Mouse (Mus musculus) MEL (cell line): ENCODE data around the gene Mpz. TPM values are rescaled to one million over a fixed set of nuclear protein-coding genes. Genes with fewer than 3 reads are reported as not detected.
"Not testable (repeated sequence)": the region's sequence is repeated elsewhere in the genome, so short reads cannot be mapped to it uniquely, and the experiment has no call there.

Experiments
- DNase-seq: peaks from one replicate; pipeline ENCODE4 v3.0.0; 2011; ENCODE audit warnings: low read depth, low spot score
- H3K27ac ChIP-seq: 2 replicates; pipeline ENCODE4 v1.5.1; 2012; ENCODE audit warnings: low read depth, mild to moderate bottlenecking, control low read depth, low read length, moderate library complexity; ENCODE audit not compliant: control insufficient read depth
- H3K27me3 ChIP-seq, 2 experiments: fragments of 150-350 bp in 1 of 2; sonication (generic) in 1 of 2; 2 replicates each; pipeline ENCODE4 v1.6.1; 2012; ENCODE audit warnings: low read length in 2 of 2, mild to moderate bottlenecking in 2 of 2, improper control_type of control experiment in 1 of 2, moderate library complexity in 1 of 2; ENCODE audit not compliant: insufficient read depth in 2 of 2, control insufficient read depth in 1 of 2
- H3K36me3 ChIP-seq, 2 experiments: 2 replicates each; pipeline ENCODE4 v1.6.1; 2012 to 2014; ENCODE audit warnings: low read length in 2 of 2, improper control_type of control experiment in 1 of 2, inconsistent platforms in 1 of 2, mild to moderate bottlenecking in 1 of 2; ENCODE audit not compliant: insufficient read depth in 2 of 2, control insufficient read depth in 1 of 2
- H3K4me1 ChIP-seq, 2 experiments: fragments of 150-350 bp in 1 of 2; sonication (generic) in 1 of 2; 2 replicates each; pipeline ENCODE4 v1.6.1; 2012; ENCODE audit warnings: low read length in 2 of 2, improper control_type of control experiment in 1 of 2, mild to moderate bottlenecking in 1 of 2; ENCODE audit not compliant: insufficient read depth in 2 of 2, control insufficient read depth in 1 of 2
- H3K4me3 ChIP-seq, 2 experiments: fragments of 150-350 bp in 1 of 2; sonication (generic) in 1 of 2; 2 replicates each; pipeline ENCODE4 v1.5.1; 2012; ENCODE audit warnings: low read depth in 2 of 2, low read length in 2 of 2, mild to moderate bottlenecking in 2 of 2, moderate library complexity in 2 of 2, control low read depth in 1 of 2, improper control_type of control experiment in 1 of 2; ENCODE audit not compliant: control insufficient read depth in 1 of 2, insufficient read depth in 1 of 2
- H3K79me2 ChIP-seq: 2 replicates; pipeline ENCODE4 v1.6.1; 2012; ENCODE audit warnings: mild to moderate bottlenecking, low read length, moderate library complexity; ENCODE audit not compliant: control insufficient read depth, poor library complexity, insufficient read depth
- H3K9ac ChIP-seq: 2 replicates; pipeline ENCODE4 v1.6.1; 2012; ENCODE audit warnings: low read depth, mild to moderate bottlenecking, control low read depth, low read length, moderate library complexity; ENCODE audit not compliant: control insufficient read depth, poor library complexity, severe bottlenecking
- H3K9me3 ChIP-seq: fragments of 150-350 bp; sonication (generic); replicated peaks from 2 replicates; pipeline ENCODE4 v1.6.1; 2012; ENCODE audit warnings: mild to moderate bottlenecking, low read length, improper control_type of control experiment, moderate library complexity; ENCODE audit not compliant: insufficient read depth
- BHLHE40 ChIP-seq: IDR thresholded peaks from 2 replicates; pipeline ENCODE4 v1.6.1; 2012; ENCODE audit warnings: low read depth, mild to moderate bottlenecking, inconsistent platforms, low read length, improper control_type of control experiment, borderline replicate concordance
- CHD2 ChIP-seq: IDR thresholded peaks from 2 replicates; pipeline ENCODE4 v1.6.1; 2011; ENCODE audit warnings: low read length, improper control_type of control experiment
- CTCF ChIP-seq, 3 experiments: IDR thresholded peaks in 2 of 3; conservative IDR thresholded peaks in 1 of 3; 2 replicates each; pipeline ENCODE4 v1.5.1; 2011 to 2012; ENCODE audit warnings: low read length in 3 of 3, low read depth in 2 of 3, mild to moderate bottlenecking in 2 of 3, improper control_type of control experiment in 1 of 3, inconsistent platforms in 1 of 3, mixed read lengths in 1 of 3, moderate library complexity in 1 of 3; ENCODE audit not compliant: control insufficient read depth in 1 of 3, insufficient read depth in 1 of 3, poor library complexity in 1 of 3, severe bottlenecking in 1 of 3
- MAZ ChIP-seq: IDR thresholded peaks from 2 replicates; pipeline ENCODE4 v1.6.1; 2012; ENCODE audit warnings: low read depth, mild to moderate bottlenecking, inconsistent platforms, low read length, improper control_type of control experiment
- MYB ChIP-seq: IDR thresholded peaks from 2 replicates; pipeline ENCODE4 v1.6.1; 2011; ENCODE audit warnings: mild to moderate bottlenecking, low read depth, low read length, improper control_type of control experiment
- MYC ChIP-seq: IDR thresholded peaks from 2 replicates; pipeline ENCODE4 v1.6.1; 2011; ENCODE audit warnings: low read depth, mild to moderate bottlenecking, low read length, improper control_type of control experiment, moderate library complexity
- NRF1 ChIP-seq: IDR thresholded peaks from 2 replicates; pipeline ENCODE4 v1.6.1; 2014; ENCODE audit warnings: low read depth, mild to moderate bottlenecking, inconsistent platforms, low read length, improper control_type of control experiment, moderate library complexity; ENCODE audit not compliant: poor library complexity, insufficient read depth, severe bottlenecking
- POLR2A ChIP-seq, 2 experiments: IDR thresholded peaks; 2 replicates each; pipeline ENCODE4 v1.6.1; 2011 to 2012; ENCODE audit warnings: low read length in 2 of 2, mild to moderate bottlenecking in 2 of 2, control low read depth in 1 of 2, improper control_type of control experiment in 1 of 2, low read depth in 1 of 2, moderate library complexity in 1 of 2; ENCODE audit not compliant: control insufficient read depth in 1 of 2, insufficient read depth in 1 of 2, poor library complexity in 1 of 2
- POLR2AphosphoS2 ChIP-seq: IDR thresholded peaks from 2 replicates; pipeline ENCODE4 v1.6.1; 2011; ENCODE audit warnings: low read length, improper control_type of control experiment
- POLR2AphosphoS5 ChIP-seq: IDR thresholded peaks from 2 replicates; pipeline ENCODE4 v1.6.1; 2012; ENCODE audit warnings: low read depth, borderline replicate concordance, mild to moderate bottlenecking, inconsistent platforms, low read length, moderate library complexity, mixed read lengths
- UBTF ChIP-seq: IDR thresholded peaks from 2 replicates; pipeline ENCODE4 v1.6.1; 2012; ENCODE audit warnings: low read depth, mild to moderate bottlenecking, inconsistent platforms, low read length, improper control_type of control experiment, moderate library complexity, borderline replicate concordance; ENCODE audit not compliant: insufficient read depth
- USF1 ChIP-seq: IDR thresholded peaks from 2 replicates; pipeline ENCODE4 v1.6.1; 2014; ENCODE audit warnings: low read depth, mild to moderate bottlenecking, inconsistent platforms, low read length, improper control_type of control experiment, moderate library complexity
- ZC3H11A ChIP-seq: IDR thresholded peaks from 2 replicates; pipeline ENCODE4 v1.6.1; 2012; ENCODE audit warnings: low read depth, mild to moderate bottlenecking, inconsistent platforms, low read length, improper control_type of control experiment
- ZMIZ1 ChIP-seq: IDR thresholded peaks from 2 replicates; pipeline ENCODE4 v1.6.1; 2012; ENCODE audit warnings: low read depth, mild to moderate bottlenecking, inconsistent platforms, low read length, improper control_type of control experiment, moderate library complexity
- polyA plus RNA-seq, 2 experiments: library from polyadenylated mRNA; stranded (reverse) in 1 of 2; unstranded in 1 of 2; fragments of >175 nt in 1 of 2; fragments of >200 nt in 1 of 2; gene quantifications; 2 replicates each; pipeline versions ENCODE4 v1.2.1 to v1.2.4; 2012; ENCODE audit warnings: low replicate concordance in 2 of 2, low read depth in 1 of 2; ENCODE audit not compliant: insufficient read length in 2 of 2, insufficient read depth in 1 of 2, missing spikeins in 1 of 2
- total RNA-seq: library from RNA; depleted of rRNA; stranded (reverse); fragments of 300-350 nt; gene quantifications from 2 replicates; pipeline ENCODE4 v1.2.3, GENCODE M21; 2012

Gene Mpz
- total and polyA plus RNA-seq, 3 experiments: 0.28 TPM; not detected in 2

GRCm38 (mm10) chr1:171135600-171135999 is 14.9 kb upstream of the Mpz start:
- TF ChIP-seq NRF1 (no peak), BHLHE40 (no peak), POLR2AphosphoS2 (no peak), ZC3H11A (no peak), MYC (no peak), ZMIZ1 (no peak), CTCF (IDR thresholded peaks at IDR 0.05 in 2 of 3, conservative IDR thresholded peaks at IDR 0.05 in 1 of 3; ENCODE audit: control insufficient read depth in 1 of 3, insufficient read depth in 1 of 3, low read depth in 2 of 3, low read length in 3 of 3, poor library complexity in 1 of 3, severe bottlenecking in 1 of 3) (no peak), MAZ (no peak), USF1 (no peak), UBTF (no peak), POLR2A (IDR thresholded peaks at IDR 0.05; ENCODE audit: control insufficient read depth in 1 of 2, insufficient read depth in 1 of 2, low read depth in 1 of 2, low read length in 2 of 2, poor library complexity in 1 of 2) (no peak), MYB (no peak), POLR2AphosphoS5 (no peak), CHD2 (no peak)
- DNase-seq: no peak
- no peaks in the 10 kb centered on the region for H3K4me1 ChIP-seq
- no peaks in the 10 kb centered on the region for H3K9me3 ChIP-seq
- no peak overlapping the region for H3K27ac ChIP-seq
- no peaks in the 10 kb centered on the region for H3K79me2 ChIP-seq
- H3K36me3 ChIP-seq: peaks cover 0 to 14% of the 10 kb centered on the region in 2 experiments; a peak in 2 of 4 replicates
- no peak overlapping the region for H3K9ac ChIP-seq
- H3K4me3 ChIP-seq: no peak overlapping the region
- H3K27me3 ChIP-seq: no peaks in the 10 kb centered on the region

DNA sequence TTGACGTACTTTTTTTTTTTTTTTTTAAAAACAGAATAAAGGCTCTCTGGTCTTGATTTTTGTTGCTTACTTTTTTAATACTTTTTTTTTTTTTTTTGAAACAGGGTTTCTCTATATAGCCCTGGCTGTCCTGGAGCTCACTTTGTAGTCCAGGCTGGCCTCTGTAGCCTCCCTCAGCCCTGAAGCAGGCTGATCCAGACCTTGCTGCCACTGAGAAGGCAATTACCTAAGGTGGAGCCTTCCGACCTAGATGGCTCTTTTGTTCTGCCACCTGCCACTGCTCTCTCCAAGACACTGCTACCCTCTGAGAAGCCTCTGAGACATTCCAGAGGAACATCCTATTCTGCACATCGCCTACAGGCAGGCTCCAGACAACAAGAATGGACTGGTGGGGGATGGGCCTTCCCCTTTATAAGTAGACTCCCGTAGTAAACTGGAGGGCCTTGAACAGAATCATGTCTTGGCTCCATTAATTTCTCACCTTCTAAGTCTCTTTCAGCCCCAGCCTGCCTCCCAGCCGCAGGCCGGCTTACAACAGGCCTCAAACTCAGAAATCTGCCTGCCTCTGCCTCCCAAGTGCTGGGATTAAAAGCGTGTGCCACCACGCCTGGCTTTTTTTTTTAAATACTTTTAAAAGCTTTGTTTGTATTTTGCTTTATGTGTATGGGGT is 12.9 kb upstream of the Mpz start:
- not testable (repeated sequence) for H3K9me3 ChIP-seq, H3K79me2 ChIP-seq, H3K27me3 ChIP-seq, H3K9ac ChIP-seq, H3K4me3 ChIP-seq, H3K4me1 ChIP-seq, H3K27ac ChIP-seq, DNase-seq
- H3K36me3 ChIP-seq: peaks cover 0 to 18% of the 10 kb centered on the region in 2 experiments; a peak in 2 of 4 replicates

GRCm38 (mm10) chr1:171142981-171143380 is 7.5 kb upstream of the Mpz start:
- not testable (repeated sequence) for H3K9ac ChIP-seq, DNase-seq, H3K79me2 ChIP-seq, H3K27me3 ChIP-seq, H3K9me3 ChIP-seq, H3K27ac ChIP-seq, H3K4me1 ChIP-seq, H3K4me3 ChIP-seq
- peaks cover 0 to 10% of the 10 kb centered on the region in 2 experiments; a peak in 2 of 4 replicates for H3K36me3 ChIP-seq
